Mouse (Mus musculus): ENCODE results near the gene Tepsin.

DNA sequence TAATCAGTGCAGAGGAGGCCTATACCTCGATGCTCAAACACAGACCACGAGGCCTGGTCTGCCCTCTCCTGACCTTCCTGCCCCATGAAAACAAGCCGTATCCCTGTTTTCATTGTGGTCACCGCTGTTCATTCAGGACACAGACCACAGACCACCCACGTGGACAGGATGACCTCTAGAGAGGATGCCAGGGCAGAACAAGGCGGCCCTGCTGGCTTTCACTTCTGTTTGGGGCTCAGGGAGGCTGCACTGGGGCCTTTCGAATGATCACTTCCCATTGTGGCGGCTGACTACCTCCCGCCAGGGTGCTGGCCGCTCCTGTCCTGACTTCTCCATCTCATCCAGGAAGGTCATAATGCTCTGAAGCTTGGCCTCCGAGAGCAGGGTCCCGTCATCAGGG is 27.5 kb downstream of the Tepsin start:
- TF ChIP-seq CTCF (IDR thresholded peaks at IDR 0.05; ENCODE audit: borderline replicate concordance, control insufficient read depth, extremely low read depth, insufficient read depth, low read length, poor library complexity) (no peak), POLR2A (IDR thresholded peaks at IDR 0.05; ENCODE audit: control insufficient read depth, extremely low read depth, insufficient read depth, low read length, poor library complexity) (no peak)
